Mouse (Mus musculus) heart, embryonic 11.5 days (tissue): ENCODE measurements at regions not wholly inside any gene's neighbourhood (a gene's known extent, or its start where the extent isn't known, plus 50 kb on each side); places are given as distances from the start of the nearest gene placed in this dataset.

Experiments
- ATAC-seq: fragments of 200-750 bp; cut with Nextera tagmentation; replicated peaks from 2 replicates; pipeline ENCODE4 v1.8.0; 2017; ENCODE audit warnings: moderate library complexity; ENCODE audit not compliant: insufficient number of reproducible peaks, low FRiP score, low TSS enrichment
- H3K27ac ChIP-seq: fragments of 300-500 bp; sonication (generic); 2 replicates; pipeline ENCODE4 v1.5.1; 2014; ENCODE audit warnings: mild to moderate bottlenecking, low read depth, low read length
- H3K27me3 ChIP-seq: fragments of 300-500 bp; sonication (generic); 2 replicates; pipeline ENCODE4 v1.6.1; 2014; ENCODE audit warnings: mild to moderate bottlenecking, low read length, mixed read lengths; ENCODE audit not compliant: control insufficient read depth, insufficient read depth
- H3K36me3 ChIP-seq: fragments of 300-500 bp; sonication (generic); 2 replicates; pipeline ENCODE4 v1.6.1; 2014; ENCODE audit warnings: mild to moderate bottlenecking, low read length, moderate library complexity, mixed read lengths; ENCODE audit not compliant: control insufficient read depth, insufficient read depth
- H3K4me1 ChIP-seq: fragments of 300-500 bp; sonication (generic); 2 replicates; pipeline ENCODE4 v1.6.1; 2014; ENCODE audit warnings: low read length; ENCODE audit not compliant: control insufficient read depth, insufficient read depth
- H3K4me2 ChIP-seq: fragments of 300-500 bp; sonication (generic); 2 replicates; pipeline ENCODE4 v1.6.1; 2014; ENCODE audit warnings: mild to moderate bottlenecking, moderate library complexity
- H3K4me3 ChIP-seq: fragments of 300-500 bp; sonication (generic); 2 replicates; pipeline ENCODE4 v1.5.1; 2014; ENCODE audit warnings: low read depth, low read length
- H3K9ac ChIP-seq: fragments of 300-500 bp; sonication (generic); 2 replicates; pipeline ENCODE4 v1.6.1; 2014; ENCODE audit warnings: mild to moderate bottlenecking, low read depth, low read length, moderate library complexity
- H3K9me3 ChIP-seq: fragments of 300-500 bp; sonication (generic); replicated peaks from 2 replicates; pipeline ENCODE4 v1.6.1; 2016; ENCODE audit warnings: low read length; ENCODE audit not compliant: control insufficient read depth
- WGBS: fragments of 180-500 bp; shearing (Covaris S2); extraction: QIAGEN DNeasy Blood & Tissue Kit; methylation state at CpG from one replicate; pipeline ENCODE4 v1.1.7; 2014; ENCODE audit not compliant: insufficient replicate concordance; 5-methylcytosine and 5-hydroxymethylcytosine counted together

DNA sequence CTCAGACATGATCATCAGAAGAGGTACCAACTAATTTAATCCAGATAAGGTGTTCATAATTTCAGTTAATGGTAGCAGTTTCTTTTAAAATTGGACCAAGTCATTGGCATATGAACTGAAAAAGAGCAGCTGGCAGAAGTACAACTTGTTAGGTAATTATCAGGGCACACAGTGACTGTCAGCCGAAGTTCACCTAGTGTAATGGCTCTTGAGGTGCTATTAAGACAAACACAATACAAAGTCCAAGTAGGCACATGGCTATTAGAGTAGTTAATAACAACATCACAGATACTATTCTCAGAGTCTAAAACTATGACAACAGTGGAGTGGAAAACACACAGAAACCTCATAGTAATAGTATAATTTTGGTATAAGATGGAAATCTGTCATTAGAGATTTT, 730.7 kb downstream of the Slc22a22 start:
- no peak for ATAC-seq
- H3K4me1 ChIP-seq: no peaks in the 10 kb centered on the region
- H3K9ac ChIP-seq: no peak overlapping the region
- H3K4me3 ChIP-seq: no peak overlapping the region
- 80% methylated on average over 1 of the region's 1 CpGs for WGBS
- H3K9me3 ChIP-seq: no peaks in the 10 kb centered on the region
- H3K27me3 ChIP-seq: no peaks in the 10 kb centered on the region
- no peaks in the 10 kb centered on the region for H3K36me3 ChIP-seq
- no peak overlapping the region for H3K27ac ChIP-seq
- no peak overlapping the region for H3K4me2 ChIP-seq

DNA sequence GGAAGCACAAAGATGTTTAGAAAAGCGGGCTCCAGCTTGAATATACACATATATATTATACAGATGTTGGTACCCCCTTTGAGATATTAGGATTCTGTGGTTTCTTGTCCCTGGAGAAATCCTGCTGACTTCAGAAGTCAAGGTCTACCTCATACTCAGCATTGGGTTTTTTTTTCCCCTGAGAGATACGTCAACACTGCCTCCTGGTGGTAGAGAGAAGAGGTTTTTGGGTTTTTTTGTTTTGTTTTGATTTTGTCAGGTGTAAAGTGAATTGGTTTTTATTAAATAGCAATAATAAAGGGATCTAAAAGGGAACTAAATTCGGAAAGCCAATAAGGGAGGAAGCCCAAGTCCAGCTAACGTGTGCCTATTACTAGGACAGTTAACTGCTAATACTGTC, 732.5 kb downstream of the Slc22a22 start:
- Histone ChIP-seq H3K9ac (no peak overlapping the region), H3K9me3 (no peaks in the 10 kb centered on the region), H3K4me2 (no peak overlapping the region), H3K36me3 (no peaks in the 10 kb centered on the region), H3K4me3 (no peak overlapping the region), H3K27me3 (no peaks in the 10 kb centered on the region), H3K27ac (no peak overlapping the region), H3K4me1 (no peaks in the 10 kb centered on the region)
- no peak for ATAC-seq
- WGBS: 25% methylated on average over 4 of the region's 4 CpGs
